In the genomic region with DNA sequence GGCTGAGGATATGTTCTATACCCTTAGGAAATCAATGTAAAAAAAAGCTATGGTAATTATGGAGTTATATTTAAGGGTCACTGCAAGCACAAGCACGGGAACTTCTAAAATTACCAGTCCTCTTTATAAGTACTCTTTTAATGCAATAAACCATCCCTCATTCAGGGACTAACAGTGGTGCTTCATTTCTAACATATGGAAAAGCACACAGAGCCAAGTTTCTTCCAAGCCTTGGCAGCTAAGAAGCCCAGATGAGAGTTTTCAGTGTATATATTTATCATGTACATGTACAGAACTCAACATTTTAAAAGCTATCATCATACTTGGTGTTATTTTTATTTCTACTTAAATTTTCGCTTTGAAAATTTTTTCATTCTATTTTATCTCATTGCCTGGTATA, we compare ENCODE assay signal across 20 mouse cellular contexts. TPM values are rescaled to one million over a fixed set of nuclear protein-coding genes. Genes with fewer than 3 reads are reported as not detected.
"Had no signal": no experiment of that assay in that cellular context is flagged by ENCODE, and none has a peak within 500 bp of the region (broad histone marks: within the 10 kb centered on the region; RNA-seq: fewer than 3 reads in every experiment).

No protein-coding gene starts in this region.

- H3K9ac ChIP-seq: lung, embryonic 14.5 days; midbrain, embryonic 12.5 days; neural tube, embryonic 13.5 days; neural tube, embryonic 15.5 days had no signal

- ATAC-seq: midbrain, embryonic 16.5 days had no signal

- H3K36me3 ChIP-seq: neural tube, embryonic 13.5 days; neural tube, embryonic 15.5 days had no signal

- H3K4me1 ChIP-seq: neural tube, embryonic 13.5 days; neural tube, embryonic 15.5 days had no signal

- DNase-seq: lung, adult 18-20 months; lung, embryonic 14.5 days; lung, postnatal 10 days; lung, postnatal 4 days; midbrain, embryonic 14.5 days; retina, postnatal 1 day; right cerebral cortex, adult 18-20 months; right cerebral cortex, postnatal 25 days; right cerebral cortex, postnatal 4 days; spleen, adult 18-20 months; thymus, adult 2 months; thymus, postnatal 25 days; thymus, postnatal 4 days had no signal

- H3K27me3 ChIP-seq: midbrain, embryonic 12.5 days; neural tube, embryonic 13.5 days; neural tube, embryonic 15.5 days had no signal

- H3K9me3 ChIP-seq: midbrain, embryonic 10.5 days; midbrain, embryonic 12.5 days; neural tube, embryonic 13.5 days; neural tube, embryonic 15.5 days had no signal

- H3K4me2 ChIP-seq: lung, embryonic 14.5 days; midbrain, embryonic 12.5 days; neural tube, embryonic 13.5 days; neural tube, embryonic 15.5 days had no signal

- H3K27ac ChIP-seq: midbrain, embryonic 10.5 days; midbrain, embryonic 12.5 days; neural tube, embryonic 13.5 days; neural tube, embryonic 15.5 days had no signal

- H3K4me3 ChIP-seq: midbrain, embryonic 10.5 days; midbrain, embryonic 12.5 days; myocyte; neural tube, embryonic 13.5 days; neural tube, embryonic 15.5 days had no signal

RNA-seq across cellular contexts. Expression of a gene that starts 26.4 kb away (rescaled TPM):
- polyA plus RNA-seq: small intestine, adult 2 months had no signal
